Mouse (Mus musculus): Measurements from ENCODE around the gene Mgmt. TPM values are rescaled to one million over a fixed set of nuclear protein-coding genes. Genes with fewer than 3 reads are reported as not detected.

The Mgmt gene
- polyA plus RNA-seq, 1 experiment from 2014 or later, result 3.0 TPM

GRCm38 (mm10) chr7:137001215-137001614 is 106.8 kb downstream of the Mgmt start:
- Histone ChIP-seq H3K4me3 (ENCODE audit: low read depth, low read length) (no peak overlapping the region), H3K9ac (ENCODE audit: low read length) (no peak overlapping the region), H3K4me2 (no peak overlapping the region), H3K9me3 (ENCODE audit: control insufficient read depth, low read length) (no peaks in the 10 kb centered on the region), H3K36me3 (ENCODE audit: control insufficient read depth, insufficient read depth, low read length) (no peaks in the 10 kb centered on the region), H3K4me1 (ENCODE audit: control insufficient read depth, insufficient read depth, low read length) (no peaks in the 10 kb centered on the region; the same call in 1 of the 2 replicates), H3K27me3 (ENCODE audit: control insufficient read depth, insufficient read depth, low read length) (no peaks in the 10 kb centered on the region), H3K27ac (ENCODE audit: low read depth, low read length) (no peak overlapping the region)
- 72% methylated on average over 15 of the region's 15 CpGs for WGBS
- DNase-seq (ENCODE audit: low spot score, missing footprints) (no peak), ATAC-seq (ENCODE audit: low FRiP score) (no peak)

GRCm38 (mm10) chr7:137001783-137002182 is 107.4 kb downstream of the Mgmt start:
- H3K4me2 ChIP-seq, result no peak overlapping the region
- WGBS, result 85% methylated on average over 5 of the region's 5 CpGs
- no peaks in the 10 kb centered on the region for H3K36me3 ChIP-seq (ENCODE audit: control insufficient read depth, insufficient read depth, low read length)
- DNase-seq (ENCODE audit: low spot score, missing footprints), result no peak
- no peaks in the 10 kb centered on the region for H3K9me3 ChIP-seq (ENCODE audit: control insufficient read depth, low read length)
- H3K4me1 ChIP-seq (ENCODE audit: control insufficient read depth, insufficient read depth, low read length), result no peaks in the 10 kb centered on the region; the same call in 1 of the 2 replicates
- H3K4me3 ChIP-seq (ENCODE audit: low read depth, low read length), result no peak overlapping the region
- no peaks in the 10 kb centered on the region for H3K27me3 ChIP-seq (ENCODE audit: control insufficient read depth, insufficient read depth, low read length)
- no peak overlapping the region for H3K27ac ChIP-seq (ENCODE audit: low read depth, low read length)
- no peak overlapping the region for H3K9ac ChIP-seq (ENCODE audit: low read length)
- no peak for ATAC-seq (ENCODE audit: low FRiP score)

- Histone ChIP-seq H3K27me3 (ENCODE audit: control insufficient read depth, insufficient read depth, low read length) (no peaks in the 10 kb centered on the region), H3K9ac (ENCODE audit: low read length) (no peak overlapping the region), H3K27ac (ENCODE audit: low read depth, low read length) (no peak overlapping the region), H3K36me3 (ENCODE audit: control insufficient read depth, insufficient read depth, low read length) (no peaks in the 10 kb centered on the region), H3K9me3 (ENCODE audit: control insufficient read depth, low read length) (no peaks in the 10 kb centered on the region), H3K4me1 (ENCODE audit: control insufficient read depth, insufficient read depth, low read length) (no peaks in the 10 kb centered on the region; the same call in 1 of the 2 replicates), H3K4me3 (ENCODE audit: low read depth, low read length) (no peak overlapping the region), H3K4me2 (no peak overlapping the region)
- DNase-seq (ENCODE audit: low spot score, missing footprints), result no peak
- no peak for ATAC-seq (ENCODE audit: low FRiP score)
- 85% methylated on average over 3 of the region's 3 CpGs for WGBS
Measured at GRCm38 (mm10) chr7:137002431-137002830, 108.0 kb downstream of the Mgmt start.

- Histone ChIP-seq H3K9me3 (ENCODE audit: control insufficient read depth, low read length) (no peaks in the 10 kb centered on the region), H3K27ac (ENCODE audit: low read depth, low read length) (no peak overlapping the region), H3K4me2 (no peak overlapping the region), H3K9ac (ENCODE audit: low read length) (no peak overlapping the region), H3K27me3 (ENCODE audit: control insufficient read depth, insufficient read depth, low read length) (no peaks in the 10 kb centered on the region), H3K4me3 (ENCODE audit: low read depth, low read length) (no peak overlapping the region), H3K36me3 (ENCODE audit: control insufficient read depth, insufficient read depth, low read length) (no peaks in the 10 kb centered on the region), H3K4me1 (ENCODE audit: control insufficient read depth, insufficient read depth, low read length) (no peaks in the 10 kb centered on the region; the same call in 1 of the 2 replicates)
- DNase-seq (ENCODE audit: low spot score, missing footprints) (no peak), ATAC-seq (ENCODE audit: low FRiP score) (no peak)
- WGBS, result 66% methylated on average over 11 of the region's 11 CpGs
Measured at GRCm38 (mm10) chr7:137005293-137005692, 110.9 kb downstream of the Mgmt start.

GRCm38 (mm10) chr7:137008321-137008720 is 113.9 kb downstream of the Mgmt start:
- DNase-seq (ENCODE audit: low spot score, missing footprints) (no peak), ATAC-seq (ENCODE audit: low FRiP score) (no peak)
- Histone ChIP-seq H3K4me3 (ENCODE audit: low read depth, low read length) (no peak overlapping the region), H3K4me1 (ENCODE audit: control insufficient read depth, insufficient read depth, low read length) (no peaks in the 10 kb centered on the region), H3K27ac (ENCODE audit: low read depth, low read length) (no peak overlapping the region), H3K4me2 (no peak overlapping the region), H3K9ac (ENCODE audit: low read length) (no peak overlapping the region), H3K9me3 (ENCODE audit: control insufficient read depth, low read length) (no peaks in the 10 kb centered on the region), H3K27me3 (ENCODE audit: control insufficient read depth, insufficient read depth, low read length) (no peaks in the 10 kb centered on the region), H3K36me3 (ENCODE audit: control insufficient read depth, insufficient read depth, low read length) (no peaks in the 10 kb centered on the region)
- WGBS, result 71% methylated on average over 6 of the region's 6 CpGs

- ATAC-seq (ENCODE audit: low FRiP score) (no peak), DNase-seq (ENCODE audit: low spot score, missing footprints) (no peak)
- Histone ChIP-seq H3K27ac (ENCODE audit: low read depth, low read length) (no peak overlapping the region), H3K4me3 (ENCODE audit: low read depth, low read length) (no peak overlapping the region), H3K9ac (ENCODE audit: low read length) (no peak overlapping the region), H3K27me3 (ENCODE audit: control insufficient read depth, insufficient read depth, low read length) (no peaks in the 10 kb centered on the region), H3K4me1 (ENCODE audit: control insufficient read depth, insufficient read depth, low read length) (no peaks in the 10 kb centered on the region), H3K9me3 (ENCODE audit: control insufficient read depth, low read length) (no peaks in the 10 kb centered on the region), H3K36me3 (ENCODE audit: control insufficient read depth, insufficient read depth, low read length) (no peaks in the 10 kb centered on the region), H3K4me2 (no peak overlapping the region)
- 93% methylated on average over 19 of the region's 19 CpGs for WGBS
Measured at GRCm38 (mm10) chr7:137009732-137010275, 115.4 kb downstream of the Mgmt start.

- Histone ChIP-seq H3K36me3 (ENCODE audit: control insufficient read depth, insufficient read depth, low read length) (no peaks in the 10 kb centered on the region), H3K9ac (ENCODE audit: low read length) (no peak overlapping the region), H3K27ac (ENCODE audit: low read depth, low read length) (no peak overlapping the region), H3K4me1 (ENCODE audit: control insufficient read depth, insufficient read depth, low read length) (no peaks in the 10 kb centered on the region), H3K9me3 (ENCODE audit: control insufficient read depth, low read length) (no peaks in the 10 kb centered on the region), H3K4me3 (ENCODE audit: low read depth, low read length) (no peak overlapping the region), H3K4me2 (no peak overlapping the region), H3K27me3 (ENCODE audit: control insufficient read depth, insufficient read depth, low read length) (no peaks in the 10 kb centered on the region)
- 85% methylated on average over 2 of the region's 2 CpGs for WGBS
- no peak for DNase-seq (ENCODE audit: low spot score, missing footprints)
- no peak for ATAC-seq (ENCODE audit: low FRiP score)
Measured at GRCm38 (mm10) chr7:137010451-137010850, 116.0 kb downstream of the Mgmt start.

GRCm38 (mm10) chr7:137012687-137013086 is 118.3 kb downstream of the Mgmt start:
- DNase-seq (ENCODE audit: low spot score, missing footprints), result no peak
- Histone ChIP-seq H3K4me2 (no peak overlapping the region), H3K4me1 (ENCODE audit: control insufficient read depth, insufficient read depth, low read length) (no peaks in the 10 kb centered on the region), H3K27ac (ENCODE audit: low read depth, low read length) (no peak overlapping the region), H3K9ac (ENCODE audit: low read length) (no peak overlapping the region), H3K4me3 (ENCODE audit: low read depth, low read length) (no peak overlapping the region), H3K27me3 (ENCODE audit: control insufficient read depth, insufficient read depth, low read length) (no peaks in the 10 kb centered on the region), H3K36me3 (ENCODE audit: control insufficient read depth, insufficient read depth, low read length) (no peaks in the 10 kb centered on the region), H3K9me3 (ENCODE audit: control insufficient read depth, low read length) (no peaks in the 10 kb centered on the region)
- ATAC-seq (ENCODE audit: low FRiP score), result no peak
- 76% methylated on average over 8 of the region's 8 CpGs for WGBS

GRCm38 (mm10) chr7:137013433-137013832 is 119.0 kb downstream of the Mgmt start:
- H3K9me3 ChIP-seq (ENCODE audit: control insufficient read depth, low read length), result no peaks in the 10 kb centered on the region
- no peak overlapping the region for H3K4me3 ChIP-seq (ENCODE audit: low read depth, low read length)
- H3K36me3 ChIP-seq (ENCODE audit: control insufficient read depth, insufficient read depth, low read length), result no peaks in the 10 kb centered on the region
- WGBS, result 74% methylated on average over 3 of the region's 3 CpGs
- no peak overlapping the region for H3K4me2 ChIP-seq
- H3K27me3 ChIP-seq (ENCODE audit: control insufficient read depth, insufficient read depth, low read length), result no peaks in the 10 kb centered on the region
- H3K27ac ChIP-seq (ENCODE audit: low read depth, low read length), result no peak overlapping the region
- no peak for ATAC-seq (ENCODE audit: low FRiP score)
- no peak for DNase-seq (ENCODE audit: low spot score, missing footprints)
- H3K4me1 ChIP-seq (ENCODE audit: control insufficient read depth, insufficient read depth, low read length), result no peaks in the 10 kb centered on the region
- H3K9ac ChIP-seq (ENCODE audit: low read length), result no peak overlapping the region

All from midbrain, embryonic 11.5 days (tissue).